Mouse (Mus musculus) E14TG2a.4 (cell line): ENCODE results near the gene Isx.

Experiments
- H3K27me3 ChIP-seq: 2 replicates; pipeline ENCODE4 v1.6.1; 2014; ENCODE audit warnings: low read length, control low read depth; ENCODE audit not compliant: insufficient read depth
- H3K36me3 ChIP-seq: 2 replicates; pipeline ENCODE4 v1.6.1; 2014; ENCODE audit warnings: low read length, control low read depth; ENCODE audit not compliant: insufficient read depth
- H3K4me1 ChIP-seq: replicated peaks from 2 replicates; pipeline ENCODE4 v1.6.1; 2014; ENCODE audit warnings: low read depth, low read length, control low read depth
- H3K4me3 ChIP-seq: replicated peaks from 2 replicates; pipeline ENCODE4 v1.5.1; 2014; ENCODE audit warnings: mild to moderate bottlenecking, low read length
- H3K9me3 ChIP-seq: 2 replicates; pipeline ENCODE4 v1.6.1; 2014; ENCODE audit warnings: low read length, control low read depth
- CTCF ChIP-seq: conservative IDR thresholded peaks from 2 replicates; pipeline ENCODE4 v1.5.1; 2014; ENCODE audit warnings: low read length
- NANOG ChIP-seq: IDR thresholded peaks from 2 replicates; pipeline ENCODE4 v1.6.1; 2014; ENCODE audit warnings: borderline replicate concordance, low read length, mixed read lengths
- POU5F1 ChIP-seq: IDR thresholded peaks from 2 replicates; pipeline ENCODE4 v1.6.1; 2014; ENCODE audit warnings: low read length, borderline replicate concordance

Isx gene

GRCm38 (mm10) chr8:74872940-74873339 lies at the start of gene Isx:
Isx (plus strand) TSS chr8:74873173.
- no peaks in the 10 kb centered on the region for H3K9me3 ChIP-seq
- no peaks in the 10 kb centered on the region for H3K36me3 ChIP-seq
- H3K4me3 ChIP-seq = no peak within 1 kb of the TSS
- H3K27me3 ChIP-seq = peaks cover 3% of the 10 kb centered on the region
- H3K4me1 ChIP-seq = peaks cover 25% of the 10 kb centered on the region
- no peak for TF ChIP-seq POU5F1
- TF ChIP-seq NANOG = no peak
- no peak for TF ChIP-seq CTCF

GRCm38 (mm10) chr8:74827689-74828088 lies 45.3 kb upstream of the Isx start:
- no peaks in the 10 kb centered on the region for H3K27me3 ChIP-seq
- TF ChIP-seq NANOG = no peak
- no peak for TF ChIP-seq POU5F1
- TF ChIP-seq CTCF = no peak
- peaks cover 10% of the 10 kb centered on the region for H3K9me3 ChIP-seq
- H3K4me3 ChIP-seq = no peak overlapping the region
- H3K4me1 ChIP-seq = peaks cover 5% of the 10 kb centered on the region
- no peaks in the 10 kb centered on the region for H3K36me3 ChIP-seq

GRCm38 (mm10) chr8:74831322-74831721 lies 41.7 kb upstream of the Isx start:
- no peaks in the 10 kb centered on the region for H3K4me1 ChIP-seq
- TF ChIP-seq POU5F1 (no peak), CTCF (no peak), NANOG (no peak)
- no peaks in the 10 kb centered on the region for H3K36me3 ChIP-seq
- H3K4me3 ChIP-seq = no peak overlapping the region
- peaks cover 6% of the 10 kb centered on the region; the same call in 1 of the 2 replicates for H3K9me3 ChIP-seq
- no peaks in the 10 kb centered on the region for H3K27me3 ChIP-seq

- H3K4me1 ChIP-seq = no peaks in the 10 kb centered on the region
- H3K36me3 ChIP-seq = no peaks in the 10 kb centered on the region
- no peak overlapping the region for H3K4me3 ChIP-seq
- TF ChIP-seq POU5F1 = no peak
- no peak for TF ChIP-seq CTCF
- TF ChIP-seq NANOG = no peak
- peaks cover 6% of the 10 kb centered on the region; the same call in 1 of the 2 replicates for H3K9me3 ChIP-seq
- no peaks in the 10 kb centered on the region for H3K27me3 ChIP-seq
Measured at GRCm38 (mm10) chr8:74834246-74834645, 38.7 kb upstream of the Isx start.

DNA sequence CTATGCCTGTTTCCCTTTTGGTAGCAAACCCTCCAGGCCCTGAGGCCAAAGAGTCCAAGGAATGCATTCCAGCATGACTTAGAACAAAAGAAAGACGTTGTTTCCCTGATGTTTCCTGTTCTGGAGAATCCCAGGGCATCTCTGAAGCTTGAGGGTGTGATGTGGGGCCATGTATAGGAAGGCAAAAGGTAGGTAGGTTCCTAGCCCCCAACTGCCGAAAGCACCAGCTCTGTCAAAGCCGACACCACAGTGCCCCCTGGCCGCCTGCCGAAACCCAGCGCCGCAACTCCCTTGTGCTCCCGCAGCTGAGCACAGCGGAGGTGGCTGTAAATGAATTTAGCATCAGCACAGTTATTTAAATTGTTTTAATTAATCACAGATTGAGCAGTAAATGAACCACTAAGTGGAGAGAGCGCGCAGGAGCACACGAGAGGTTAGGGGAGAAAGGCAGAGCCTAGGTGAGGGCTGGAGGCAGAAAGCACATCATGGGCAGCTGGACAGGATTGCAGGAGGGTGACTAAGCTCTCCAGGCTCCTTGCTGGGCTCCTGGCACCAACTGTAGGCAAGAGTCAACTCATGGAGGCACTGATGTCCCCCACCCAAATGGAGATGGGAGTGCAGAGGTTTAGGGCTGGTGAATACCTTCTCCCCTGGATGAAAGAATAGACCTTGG lies 25.5 kb upstream of the Isx start:
- Histone ChIP-seq H3K4me1 (peaks cover 4% of the 10 kb centered on the region), H3K36me3 (no peaks in the 10 kb centered on the region), H3K9me3 (no peaks in the 10 kb centered on the region), H3K27me3 (peaks cover 16% of the 10 kb centered on the region), H3K4me3 (no peak overlapping the region)
- TF ChIP-seq POU5F1 (no peak), NANOG (0 out of 2 replicates have a peak, but pooled peaks have one; percentile 15), CTCF (peak; percentile 38)

- no peaks in the 10 kb centered on the region for H3K36me3 ChIP-seq
- H3K9me3 ChIP-seq = no peaks in the 10 kb centered on the region
- H3K4me3 ChIP-seq = no peak overlapping the region
- H3K4me1 ChIP-seq = peaks cover 4% of the 10 kb centered on the region
- no peak for TF ChIP-seq NANOG
- TF ChIP-seq POU5F1 = no peak
- TF ChIP-seq CTCF = no peak
- H3K27me3 ChIP-seq = peaks cover 16% of the 10 kb centered on the region
Measured at GRCm38 (mm10) chr8:74848707-74849106, 24.3 kb upstream of the Isx start.

GRCm38 (mm10) chr8:74850971-74851370 lies 22.0 kb upstream of the Isx start:
- H3K4me1 ChIP-seq = peaks cover 4% of the 10 kb centered on the region
- TF ChIP-seq NANOG (no peak), POU5F1 (no peak), CTCF (no peak)
- H3K4me3 ChIP-seq = no peak overlapping the region
- H3K27me3 ChIP-seq = peaks cover 11% of the 10 kb centered on the region; the same call in 1 of the 2 replicates
- no peaks in the 10 kb centered on the region for H3K9me3 ChIP-seq
- no peaks in the 10 kb centered on the region for H3K36me3 ChIP-seq

GRCm38 (mm10) chr8:74851837-74852236 lies 21.1 kb upstream of the Isx start:
- H3K27me3 ChIP-seq = peaks cover 11% of the 10 kb centered on the region; the same call in 1 of the 2 replicates
- TF ChIP-seq POU5F1 = no peak
- TF ChIP-seq NANOG = no peak
- TF ChIP-seq CTCF = no peak
- no peaks in the 10 kb centered on the region for H3K9me3 ChIP-seq
- H3K4me1 ChIP-seq = peaks cover 4% of the 10 kb centered on the region
- H3K36me3 ChIP-seq = no peaks in the 10 kb centered on the region
- no peak overlapping the region for H3K4me3 ChIP-seq

DNA sequence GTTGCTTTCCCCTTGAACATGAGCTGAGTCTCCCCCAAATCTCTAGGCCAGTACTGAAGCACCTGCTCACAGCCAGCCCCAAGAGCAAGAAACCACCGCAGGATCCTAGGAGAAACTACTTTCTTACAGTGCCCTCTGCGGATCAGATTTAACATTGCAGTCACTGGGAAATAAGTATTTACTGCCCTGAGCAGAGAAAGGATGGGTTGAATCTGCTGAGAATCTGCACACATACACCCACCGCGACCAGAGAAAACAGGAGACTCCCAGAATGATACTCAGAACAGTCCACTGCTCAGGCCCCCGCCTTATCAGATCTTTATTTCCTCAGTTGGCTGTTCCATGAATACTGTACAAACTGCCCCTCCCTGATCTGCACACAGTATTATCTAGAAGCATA lies 19.5 kb upstream of the Isx start:
- TF ChIP-seq CTCF = peak; percentile 68
- TF ChIP-seq NANOG = no peak
- peaks cover 9% of the 10 kb centered on the region; the same call in 1 of the 2 replicates for H3K27me3 ChIP-seq
- no peaks in the 10 kb centered on the region for H3K4me1 ChIP-seq
- H3K36me3 ChIP-seq = no peaks in the 10 kb centered on the region
- no peak overlapping the region for H3K4me3 ChIP-seq
- H3K9me3 ChIP-seq = no peaks in the 10 kb centered on the region
